Mouse (Mus musculus) testis, postnatal 14 days (tissue): Measurements from ENCODE around the gene Abcf1.
"Not testable (repeated sequence)": the region's sequence is repeated elsewhere in the genome, so short reads cannot be mapped to it uniquely, and the experiment has no call there.

Source experiments
- DNase-seq: peaks from one replicate; pipeline ENCODE4 v3.0.0; 2021; ENCODE audit warnings: low spot score

Gene Abcf1

GRCm38 (mm10) chr17:35969418-35970389 is at the start of gene Abcf1:
Gene Abcf1 (minus strand): TSS chr17:35969761.
- DNase-seq: peak; percentile 97

GRCm38 (mm10) chr17:36018979-36019378 is 49.4 kb upstream of the Abcf1 start:
- no peak for DNase-seq

GRCm38 (mm10) chr17:36017046-36017445 is 47.5 kb upstream of the Abcf1 start:
- DNase-seq: no peak

- no peak for DNase-seq
Observed at GRCm38 (mm10) chr17:36014977-36015376, 45.4 kb upstream of the Abcf1 start.

- DNase-seq: not testable (repeated sequence)
Observed at GRCm38 (mm10) chr17:36004409-36004808, 34.8 kb upstream of the Abcf1 start.

- DNase-seq: no peak
Observed at GRCm38 (mm10) chr17:36003331-36003730, 33.8 kb upstream of the Abcf1 start.

- no peak for DNase-seq
Observed at GRCm38 (mm10) chr17:36001966-36002365, 32.4 kb upstream of the Abcf1 start.

GRCm38 (mm10) chr17:36001121-36001897 is 31.7 kb upstream of the Abcf1 start:
- no peak for DNase-seq

GRCm38 (mm10) chr17:36000349-36000748 is 30.8 kb upstream of the Abcf1 start:
- DNase-seq: no peak

GRCm38 (mm10) chr17:35999356-35999755 is 29.8 kb upstream of the Abcf1 start:
- DNase-seq: no peak

GRCm38 (mm10) chr17:35998545-35999305 is 29.2 kb upstream of the Abcf1 start:
- DNase-seq: no peak

GRCm38 (mm10) chr17:35997713-35998510 is 28.4 kb upstream of the Abcf1 start:
- no peak for DNase-seq

GRCm38 (mm10) chr17:35996949-35997348 is 27.4 kb upstream of the Abcf1 start:
- peak; percentile 85 for DNase-seq

- no peak for DNase-seq
Observed at GRCm38 (mm10) chr17:35994879-35995240, 25.3 kb upstream of the Abcf1 start.

GRCm38 (mm10) chr17:35994175-35994878 is 24.8 kb upstream of the Abcf1 start:
- peak; percentile 75 for DNase-seq

GRCm38 (mm10) chr17:35993675-35994074 is 24.1 kb upstream of the Abcf1 start:
- DNase-seq: peak; percentile 60

GRCm38 (mm10) chr17:35991781-35992180 is 22.2 kb upstream of the Abcf1 start:
- no peak for DNase-seq

GRCm38 (mm10) chr17:35981776-35982175 is 12.2 kb upstream of the Abcf1 start:
- DNase-seq: no peak

- DNase-seq: peak; percentile 58
Observed at GRCm38 (mm10) chr17:35980363-35980754, 10.8 kb upstream of the Abcf1 start.
